Comparison of ENCODE assay signal across 23 mouse cellular contexts in the genomic region with DNA sequence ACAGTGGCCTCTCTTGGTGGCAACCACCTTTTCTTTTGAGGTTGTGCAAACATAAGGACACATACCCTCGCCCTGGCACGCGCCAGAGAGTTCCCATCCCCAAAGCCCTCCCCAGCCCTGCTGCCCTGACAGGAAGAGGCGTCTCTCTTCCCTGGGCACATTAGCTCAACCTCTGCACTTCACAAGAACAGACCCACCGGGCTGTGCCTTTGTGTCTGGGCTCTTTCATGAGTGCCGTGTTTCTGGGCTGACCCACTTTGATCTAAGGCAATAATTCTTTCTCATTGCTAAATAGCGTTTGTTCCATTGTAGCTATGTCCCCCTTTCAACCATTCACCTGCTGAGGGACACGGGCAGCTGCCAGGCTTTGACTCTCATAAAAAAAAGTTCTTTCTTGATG. TPM values are rescaled to one million over a fixed set of nuclear protein-coding genes. Genes with fewer than 3 reads are reported as not detected.
A peak's percentile ranks its signal among the peaks of the same experiment; 100 is the strongest.
DNase-seq lines count a peak whose midpoint lies in the region; ATAC-seq and TF ChIP-seq lines count a peak whose summit lies in the region.
"Had no signal": no experiment of that assay in that cellular context is flagged by ENCODE, and none has a peak within 500 bp of the region (broad histone marks: within the 10 kb centered on the region; RNA-seq: fewer than 3 reads in every experiment).

No protein-coding gene starts in this region.

- no peak overlapping the region for H3K4me3 ChIP-seq in cerebellum, adult 2 months (replicated peaks; ENCODE audit: insufficient read depth, low read depth, low read length)
- H3K4me3 ChIP-seq in midbrain, embryonic 16.5 days (ENCODE audit: low read depth, low read length) = no peak overlapping the region
- no peak overlapping the region for H3K4me3 ChIP-seq in midbrain, postnatal 0 days (ENCODE audit: low read depth, low read length)
- H3K4me3 ChIP-seq: embryonic facial prominence, embryonic 10.5 days; embryonic facial prominence, embryonic 12.5 days; forebrain, embryonic 13.5 days; forebrain, embryonic 15.5 days had no signal

- H3K27me3 ChIP-seq in cerebellum, adult 2 months (ENCODE audit: control insufficient read depth, insufficient read depth, low read length) = no peaks in the 10 kb centered on the region
- H3K27me3 ChIP-seq in midbrain, embryonic 16.5 days (ENCODE audit: control insufficient read depth, insufficient read depth, low read depth, low read length) = no peaks in the 10 kb centered on the region; the same call in 1 of the 2 replicates
- H3K27me3 ChIP-seq in midbrain, postnatal 0 days (ENCODE audit: insufficient read depth, low read length) = no peaks in the 10 kb centered on the region

- no peak for DNase-seq in cerebellum, adult 2 months
- no peak for DNase-seq in cerebellum, adult 11-12 months
- DNase-seq in midbrain, postnatal 0 days (ENCODE audit: low spot score) = no peak
- no peak for DNase-seq in frontal cortex, postnatal 25 days (ENCODE audit: low spot score in 2 of 2)
- DNase-seq: adrenal gland, adult 8-10 months; adrenal gland, postnatal 14 days; adrenal gland, postnatal 36 days; B cell, adult 2 months; cerebellum, adult 18-20 months; cerebellum, adult 9-10 months; cerebellum, postnatal 10 days; cerebellum, postnatal 25 days; forebrain, postnatal 0 days had no signal

- WGBS in cerebellum, adult 2 months = 70% methylated on average over 8 of the region's 8 CpGs
- 42% methylated on average over 8 of the region's 8 CpGs for WGBS in midbrain, embryonic 16.5 days
- WGBS in midbrain, postnatal 0 days = 52% methylated on average over 8 of the region's 8 CpGs

- no peak overlapping the region for H3K9ac ChIP-seq in midbrain, embryonic 16.5 days (ENCODE audit: low read depth, low read length)
- no peak overlapping the region for H3K9ac ChIP-seq in midbrain, postnatal 0 days (replicated peaks; ENCODE audit: low read length, poor library complexity, severe bottlenecking)
- H3K9ac ChIP-seq: embryonic facial prominence, embryonic 12.5 days; forebrain, embryonic 13.5 days; forebrain, embryonic 15.5 days; forebrain, postnatal 0 days had no signal

- peaks cover 10% of the 10 kb centered on the region; the same call in 1 of the 2 replicates for H3K4me1 ChIP-seq in cerebellum, adult 2 months (ENCODE audit: control insufficient read depth, insufficient read depth, low read length)
- no peaks in the 10 kb centered on the region for H3K4me1 ChIP-seq in midbrain, embryonic 16.5 days (ENCODE audit: control insufficient read depth, insufficient read depth, low read length)
- no peaks in the 10 kb centered on the region for H3K4me1 ChIP-seq in midbrain, postnatal 0 days (ENCODE audit: insufficient read depth, low read length)
- H3K4me1 ChIP-seq: embryonic facial prominence, embryonic 10.5 days; embryonic facial prominence, embryonic 12.5 days; forebrain, embryonic 13.5 days; forebrain, embryonic 15.5 days had no signal

- no peak for TF ChIP-seq CTCF in cerebellum, adult 2 months (IDR thresholded peaks at IDR 0.05; ENCODE audit: borderline replicate concordance, insufficient read depth, low read depth, low read length)
- no peak for TF ChIP-seq CTCF in midbrain, postnatal 0 days (IDR thresholded peaks at IDR 0.05)

- no peaks in the 10 kb centered on the region for H3K9me3 ChIP-seq in midbrain, embryonic 16.5 days (replicated peaks; ENCODE audit: control insufficient read depth, low read length, poor library complexity, severe bottlenecking)
- no peaks in the 10 kb centered on the region for H3K9me3 ChIP-seq in midbrain, postnatal 0 days (ENCODE audit: low read length)
- H3K9me3 ChIP-seq: embryonic facial prominence, embryonic 10.5 days; embryonic facial prominence, embryonic 12.5 days; forebrain, embryonic 13.5 days; forebrain, embryonic 15.5 days had no signal

- no peaks in the 10 kb centered on the region for H3K36me3 ChIP-seq in midbrain, embryonic 16.5 days (ENCODE audit: control insufficient read depth, insufficient read depth, low read length)
- no peaks in the 10 kb centered on the region for H3K36me3 ChIP-seq in midbrain, postnatal 0 days (ENCODE audit: insufficient read depth, low read length)
- H3K36me3 ChIP-seq: embryonic facial prominence, embryonic 10.5 days; embryonic facial prominence, embryonic 12.5 days; forebrain, embryonic 15.5 days; G1E had no signal

- H3K4me2 ChIP-seq in midbrain, embryonic 16.5 days (ENCODE audit: low read length) = no peak overlapping the region
- no peak overlapping the region for H3K4me2 ChIP-seq in midbrain, postnatal 0 days (ENCODE audit: low read depth, low read length, poor library complexity, severe bottlenecking)
- H3K4me2 ChIP-seq: embryonic facial prominence, embryonic 12.5 days; forebrain, embryonic 13.5 days; forebrain, embryonic 15.5 days had no signal

- ATAC-seq in midbrain, embryonic 16.5 days = peak; percentile 36; the same call in 1 of the 2 replicates
- no peak for ATAC-seq in midbrain, postnatal 0 days (ENCODE audit: low FRiP score)
- ATAC-seq: activated CD4-positive, CD25-positive, alpha-beta regulatory T cell, adult 4 months; CD4-positive, CD25-positive, alpha-beta regulatory T cell, adult 4 months; forebrain, embryonic 13.5 days; forebrain, embryonic 15.5 days; forebrain, postnatal 0 days; Patski had no signal

- TF ChIP-seq POLR2A in cerebellum, adult 2 months (IDR thresholded peaks at IDR 0.05; ENCODE audit: borderline replicate concordance, insufficient read depth, low read length) = no peak

- 0 out of 2 replicates have a peak overlapping the region, but pooled peaks have one; percentile 13 for H3K27ac ChIP-seq in cerebellum, adult 2 months (ENCODE audit: insufficient read depth, low read length)
- no peak overlapping the region for H3K27ac ChIP-seq in midbrain, embryonic 16.5 days (ENCODE audit: low read length)
- no peak overlapping the region for H3K27ac ChIP-seq in midbrain, postnatal 0 days (ENCODE audit: low read depth, low read length)
- H3K27ac ChIP-seq: embryonic facial prominence, embryonic 10.5 days; embryonic facial prominence, embryonic 12.5 days; forebrain, embryonic 13.5 days; forebrain, embryonic 15.5 days had no signal

RNA-seq across cellular contexts. Expression of a gene that starts 7.8 kb away (rescaled TPM):
- polyA plus RNA-seq in cerebellum, adult 2 months (2012; rRNA removed) = 47.6 and 49.0 TPM in 2 replicates
- 10.8 and 12.6 TPM in 2 replicates for polyA plus RNA-seq in midbrain, embryonic 16.5 days (2015; fragmentation: Nextera tagmentation; extraction: Ambion mirVana)
- 17.4 and 19.6 TPM in 2 replicates for total RNA-seq in midbrain, postnatal 0 days (2014; rRNA removed)
- polyA plus RNA-seq in midbrain, postnatal 0 days (2015; fragmentation: Nextera tagmentation; extraction: Ambion mirVana) = 8.1 and 8.5 TPM in 2 replicates
- total RNA-seq: CH12.LX had no signal
- polyA plus RNA-seq: activated CD4-positive, CD25-positive, alpha-beta regulatory T cell, adult 4 months; CD4-positive, CD25-positive, alpha-beta regulatory T cell, adult 4 months; G1E; Patski had no signal

RNA-seq across cellular contexts. Expression of a gene that starts 39.0 kb away (rescaled TPM):
- polyA plus RNA-seq in cerebellum, adult 2 months (2012; rRNA removed) = 96.6 and 101 TPM in 2 replicates
- 106 and 113 TPM in 2 replicates for polyA plus RNA-seq in midbrain, embryonic 16.5 days (2015; fragmentation: Nextera tagmentation; extraction: Ambion mirVana)
- 227 and 231 TPM in 2 replicates for total RNA-seq in midbrain, postnatal 0 days (2014; rRNA removed)
- 142 and 147 TPM in 2 replicates for polyA plus RNA-seq in midbrain, postnatal 0 days (2015; fragmentation: Nextera tagmentation; extraction: Ambion mirVana)
